Mouse (Mus musculus) cerebellum, adult 9-10 months (tissue): ENCODE measurements around the gene Orm3.

Source experiments
- DNase-seq: peaks from one replicate; pipeline ENCODE4 v3.0.0; 2022

The Orm3 gene

DNA sequence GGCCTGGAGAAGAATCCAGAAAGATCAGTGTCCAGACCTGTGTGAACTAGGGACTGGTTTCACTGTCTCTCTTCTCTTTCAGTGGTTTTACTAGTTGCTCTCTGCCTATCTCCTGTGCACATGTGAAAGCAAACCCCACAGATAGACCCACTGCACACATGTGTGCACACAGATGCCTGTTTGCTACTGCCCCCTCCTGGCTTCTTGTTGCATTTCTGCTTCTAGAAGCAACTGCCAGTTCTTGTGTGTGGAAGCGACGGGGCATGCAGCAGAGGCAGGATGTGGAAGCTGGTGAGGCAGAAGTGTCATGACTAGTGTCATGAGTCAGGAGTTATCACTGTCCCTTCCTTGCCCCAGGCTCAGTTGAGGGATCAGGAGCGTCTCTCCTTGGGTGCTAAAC is 15.9 kb downstream of the Orm3 start:
- DNase-seq: no peak

DNA sequence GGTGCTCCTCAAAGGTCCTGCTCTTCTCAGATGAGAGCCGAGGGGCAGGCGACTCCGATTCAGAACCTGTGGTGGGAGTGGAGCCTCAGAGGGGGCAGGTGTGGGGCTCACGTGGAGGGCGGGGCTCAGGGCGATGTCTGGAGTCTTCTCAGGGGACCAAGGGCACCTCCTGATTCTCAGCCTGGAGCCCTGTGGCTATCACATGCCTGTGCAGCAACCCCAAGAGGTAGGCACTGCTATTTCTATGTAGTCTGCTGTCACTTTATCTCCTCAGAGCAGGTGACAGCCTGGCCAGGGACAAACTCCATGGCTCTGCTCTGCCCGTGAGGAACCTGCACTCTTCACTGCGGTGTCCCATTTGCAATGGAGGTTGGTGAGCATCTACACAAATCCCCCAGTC is 17.4 kb downstream of the Orm3 start:
- no peak for DNase-seq

DNA sequence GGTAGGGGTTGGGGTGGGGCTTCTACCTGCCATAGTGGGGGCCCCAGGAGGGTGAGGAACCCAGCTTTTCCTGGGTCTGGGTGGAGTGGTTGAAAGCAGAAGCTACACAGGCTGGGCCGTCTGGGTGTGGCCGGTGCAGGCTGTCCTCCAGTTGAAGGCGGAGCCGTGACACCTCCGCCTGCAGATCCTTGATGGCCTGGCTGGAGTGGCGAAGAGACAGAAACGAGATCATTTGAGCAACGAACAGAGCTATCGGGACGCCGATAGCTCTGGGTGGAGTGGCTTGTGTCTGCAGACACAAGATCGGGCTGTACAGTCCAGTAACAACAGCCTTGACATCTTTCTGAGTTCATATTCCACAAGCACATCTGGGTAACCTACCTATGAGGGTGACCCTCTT is 18.4 kb downstream of the Orm3 start:
- DNase-seq: no peak

DNA sequence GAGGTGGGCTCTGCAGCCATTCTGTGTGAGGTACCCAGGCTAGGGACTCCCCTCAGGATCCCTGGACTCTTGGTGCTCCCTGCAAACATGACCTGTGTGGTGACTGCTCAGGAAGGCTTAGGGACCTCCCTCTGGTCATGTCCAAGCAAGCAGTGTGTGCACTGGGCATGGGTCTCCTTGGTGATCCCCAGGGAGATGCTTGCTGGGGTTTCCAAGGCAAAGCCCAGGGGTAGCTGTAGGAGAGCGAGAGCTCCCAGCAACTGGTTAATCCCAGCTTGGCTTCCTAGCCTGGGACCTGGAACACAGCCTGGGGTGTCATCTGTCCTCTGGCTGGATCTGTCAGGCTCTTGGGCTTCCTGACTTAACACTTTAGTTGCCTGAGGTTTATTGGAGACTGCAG is 19.4 kb downstream of the Orm3 start:
- DNase-seq: no peak

DNA sequence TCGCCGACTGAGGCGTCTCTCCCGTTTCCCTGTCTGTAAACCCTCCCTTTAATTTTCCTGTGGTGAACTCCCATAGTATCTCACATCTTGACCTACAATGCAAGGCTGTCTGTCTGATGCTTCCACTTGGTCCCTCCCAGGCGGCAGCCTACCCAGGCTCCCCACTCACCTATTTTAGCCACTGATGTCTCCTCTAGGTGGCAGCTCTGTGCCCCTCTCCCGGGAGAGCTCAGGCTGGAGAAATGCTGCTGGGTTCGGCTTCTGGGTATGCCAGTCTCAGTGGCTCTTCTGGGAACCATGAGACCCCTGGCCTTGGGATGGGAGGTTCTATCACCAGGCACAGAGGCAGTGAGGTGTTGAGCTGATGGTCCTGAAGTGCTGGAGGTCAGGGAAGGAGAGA is 21.5 kb downstream of the Orm3 start:
- no peak for DNase-seq

DNA sequence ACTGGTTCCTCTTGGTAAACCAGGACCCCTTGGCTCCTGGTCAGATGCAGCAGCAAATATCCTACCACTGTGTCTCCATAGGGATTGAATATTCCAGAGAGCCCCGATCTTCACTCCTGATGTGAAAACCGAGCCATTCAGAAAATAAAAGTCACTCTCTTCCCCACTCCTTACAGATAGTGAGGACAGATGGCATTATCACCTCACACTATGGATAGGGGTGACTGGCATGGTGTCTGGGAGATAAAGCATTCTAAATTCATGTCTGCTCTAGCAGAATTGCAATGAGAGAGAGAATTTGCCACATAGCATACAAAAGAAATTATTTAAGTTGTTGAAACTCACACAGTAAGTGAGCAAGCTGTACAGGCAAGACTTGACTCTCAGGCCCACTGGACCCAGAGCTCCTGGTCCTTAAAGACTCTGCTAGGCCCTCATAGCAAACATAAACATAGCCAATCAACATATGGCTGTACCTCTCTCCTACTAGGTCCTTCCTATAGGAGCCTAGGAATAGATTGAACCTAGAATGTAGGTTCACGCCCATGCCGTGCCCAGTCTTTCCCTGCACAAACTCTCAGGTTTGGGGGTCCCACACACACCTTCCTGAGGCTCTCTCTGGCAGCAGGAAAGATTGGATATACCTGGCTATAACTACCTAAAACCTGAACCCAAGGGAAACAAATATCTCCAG is 26.9 kb downstream of the Orm3 start:
- no peak for DNase-seq

DNA sequence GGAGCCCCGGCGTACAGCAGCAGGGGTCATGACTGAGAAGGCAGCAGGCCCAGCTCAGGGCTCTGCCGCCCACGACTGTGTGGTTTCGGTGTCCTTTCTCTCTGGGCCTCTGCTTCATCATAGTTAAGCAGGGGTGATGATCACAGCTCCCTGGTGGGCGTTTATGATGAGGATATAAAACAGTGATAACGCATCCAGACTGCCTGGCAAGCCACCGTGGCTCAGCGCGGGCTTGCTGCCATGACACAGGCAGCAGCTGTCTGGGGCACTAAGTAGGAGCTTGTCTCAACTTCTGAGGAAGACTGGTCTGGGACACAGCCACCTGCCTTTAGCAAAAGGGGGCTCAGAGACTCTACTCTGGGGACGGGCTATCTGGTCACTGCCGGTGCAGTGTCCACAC is 27.5 kb downstream of the Orm3 start:
- no peak for DNase-seq

DNA sequence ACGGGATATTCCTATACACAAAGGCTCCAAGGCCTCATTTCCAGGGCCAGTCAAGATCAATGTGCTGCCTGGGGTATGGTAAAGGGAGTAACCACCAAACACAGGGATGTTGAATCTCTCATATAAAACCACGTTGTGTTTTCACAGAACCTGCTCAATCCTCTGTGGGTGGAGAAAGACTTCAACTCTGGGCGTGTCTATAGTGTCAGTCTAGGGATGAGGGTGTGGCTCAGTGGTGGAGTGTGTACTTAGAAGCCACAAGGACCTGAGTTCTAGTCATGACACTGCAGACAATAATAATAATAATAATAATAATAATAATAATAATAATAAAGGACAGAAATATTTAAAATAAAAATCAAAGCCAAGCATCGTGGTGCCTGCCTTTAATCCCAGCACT is 28.3 kb downstream of the Orm3 start:
- DNase-seq: no peak

DNA sequence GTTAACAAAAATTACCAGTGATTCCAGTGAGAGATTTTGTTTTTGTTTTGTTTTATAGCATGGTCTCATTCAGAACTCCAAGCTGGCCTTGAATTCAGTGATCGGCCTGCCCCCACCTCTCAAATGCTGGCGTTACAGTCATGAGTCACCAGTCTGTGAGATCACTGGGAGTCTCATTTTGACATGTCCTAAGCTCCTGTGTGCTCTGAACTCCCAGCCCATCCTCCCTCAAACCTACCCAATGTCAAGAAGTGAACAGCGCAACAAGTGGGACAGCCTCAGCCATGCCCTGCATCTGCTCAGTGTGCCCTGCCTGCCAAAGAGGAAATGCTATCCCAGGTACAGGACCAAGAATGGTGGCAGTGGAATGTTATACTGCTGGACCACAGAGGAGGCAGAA is 29.3 kb downstream of the Orm3 start:
- DNase-seq: no peak

DNA sequence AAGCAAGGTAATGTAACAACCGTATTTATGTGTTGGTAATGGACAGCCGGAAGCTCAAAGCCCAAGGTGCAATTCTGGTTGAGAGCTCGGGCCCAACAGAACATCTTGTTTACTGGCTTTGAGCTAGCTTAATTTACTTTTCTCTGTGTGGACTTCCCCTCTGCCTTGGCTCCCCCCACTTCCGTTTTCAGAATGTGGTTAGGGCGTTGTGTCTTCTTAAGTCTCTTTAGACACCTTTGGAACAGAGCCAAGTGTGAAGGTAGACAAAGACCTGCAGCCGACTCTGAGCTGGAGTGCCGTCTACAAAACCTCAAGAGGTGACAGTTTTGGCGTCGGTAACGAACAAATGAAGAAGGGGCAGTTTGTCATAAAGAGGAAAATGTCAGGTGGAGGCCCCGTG is 29.8 kb downstream of the Orm3 start:
- no peak for DNase-seq

DNA sequence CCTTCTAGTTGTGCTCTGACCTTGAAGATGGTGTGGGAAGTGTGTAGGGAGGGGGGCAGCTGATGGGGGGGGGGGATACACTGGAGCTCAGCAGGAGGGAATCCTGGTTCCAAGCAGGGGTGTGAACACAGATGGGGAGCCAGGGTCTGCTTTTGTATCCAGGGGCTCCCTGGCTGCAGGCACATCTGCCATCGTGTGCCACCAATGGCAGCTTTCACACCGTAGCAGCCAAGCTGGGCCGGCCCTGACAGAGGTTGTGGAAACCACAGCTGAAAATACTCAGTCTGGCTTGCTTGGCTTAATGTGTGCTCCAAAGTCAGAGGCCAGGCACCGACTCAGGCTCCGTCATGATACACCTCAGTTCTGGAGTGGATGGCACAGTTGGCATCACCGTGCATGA is 32.1 kb downstream of the Orm3 start:
- DNase-seq: no peak

DNA sequence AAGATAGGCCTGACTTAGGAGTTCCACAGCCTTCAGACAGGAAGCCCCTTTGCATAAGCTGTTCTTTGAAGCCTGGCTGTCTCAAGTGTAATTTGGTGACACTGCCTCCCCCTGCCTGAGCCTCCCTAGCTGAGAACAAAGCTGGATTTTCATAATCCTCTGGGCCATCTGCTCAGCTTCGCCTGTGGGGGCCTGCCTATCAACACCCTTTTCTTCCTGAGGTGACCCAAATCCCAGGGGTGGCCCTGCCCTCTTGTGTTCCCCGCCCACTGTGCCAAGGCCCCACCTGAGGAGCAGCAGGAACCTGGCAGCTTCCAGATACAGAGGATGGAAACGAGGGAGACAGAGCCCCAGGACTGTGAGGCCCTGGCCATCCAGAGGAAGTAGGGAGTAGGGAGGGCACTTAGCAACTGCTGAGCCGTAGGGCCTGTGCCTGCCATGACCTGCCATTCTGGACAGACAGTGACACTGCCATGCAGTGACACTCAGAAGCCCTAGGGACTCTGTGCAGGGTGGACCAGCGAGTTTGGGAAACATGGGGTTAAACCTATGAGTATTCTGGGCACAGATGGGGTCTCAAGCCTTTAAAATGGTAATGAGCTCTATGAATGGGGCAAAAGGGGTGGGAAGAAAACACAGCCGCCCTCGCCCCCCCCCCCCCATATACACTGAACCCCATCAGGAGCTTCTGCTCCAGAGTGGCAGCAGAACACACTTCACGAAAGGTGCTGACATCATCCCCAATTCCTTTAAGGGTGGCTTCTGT is 33.3 kb downstream of the Orm3 start:
- DNase-seq: no peak

DNA sequence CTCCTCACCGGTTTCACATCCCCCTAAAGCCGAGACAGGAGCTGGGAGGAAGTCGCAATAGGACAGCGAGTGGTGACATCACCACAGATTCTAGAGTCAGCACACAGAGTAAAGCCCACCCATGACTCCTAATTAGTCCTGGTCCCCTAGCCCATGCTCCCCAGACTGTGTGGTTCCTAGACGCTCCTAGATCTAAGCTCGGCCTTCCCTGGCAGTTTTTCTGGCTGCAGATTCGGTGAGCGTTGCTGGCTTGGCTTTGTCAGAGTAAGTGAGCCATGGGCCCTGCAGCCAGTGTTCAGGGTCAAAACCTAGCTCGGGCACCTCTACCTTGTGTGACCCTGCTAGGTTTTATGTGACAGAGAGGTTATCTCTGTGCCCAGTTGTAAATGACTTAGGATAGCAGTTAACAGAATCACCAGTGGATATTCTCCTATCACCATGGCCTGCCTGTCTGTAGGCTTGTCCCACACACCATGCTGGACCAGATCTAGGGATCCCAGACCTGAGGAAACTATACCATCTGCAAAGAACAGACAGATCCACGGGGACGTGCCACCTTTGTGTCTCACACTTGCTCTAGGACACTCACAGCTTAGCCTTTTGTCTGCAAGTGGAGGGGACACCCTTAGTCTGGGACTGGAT is 34.0 kb downstream of the Orm3 start:
- no peak for DNase-seq

DNA sequence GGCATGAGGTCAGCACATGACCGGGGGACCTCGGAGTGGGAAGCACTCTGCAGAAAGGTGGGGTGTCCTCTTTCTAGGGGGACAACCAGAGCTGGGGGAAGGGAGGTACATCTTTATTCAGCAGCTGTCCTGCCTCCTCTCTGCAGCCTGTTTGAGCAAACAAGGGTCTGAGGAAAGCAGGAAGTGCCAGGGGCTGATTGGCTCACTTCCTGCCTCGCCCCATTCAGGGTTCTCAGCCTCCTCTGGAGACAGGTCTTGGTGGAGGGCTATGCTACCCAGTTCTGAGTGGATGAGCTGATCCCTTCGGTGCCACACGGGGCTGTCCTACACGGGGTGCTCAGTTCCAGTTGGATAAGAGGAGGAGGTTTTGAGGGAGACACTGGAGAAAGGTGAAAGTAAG is 35.4 kb downstream of the Orm3 start:
- DNase-seq: no peak

DNA sequence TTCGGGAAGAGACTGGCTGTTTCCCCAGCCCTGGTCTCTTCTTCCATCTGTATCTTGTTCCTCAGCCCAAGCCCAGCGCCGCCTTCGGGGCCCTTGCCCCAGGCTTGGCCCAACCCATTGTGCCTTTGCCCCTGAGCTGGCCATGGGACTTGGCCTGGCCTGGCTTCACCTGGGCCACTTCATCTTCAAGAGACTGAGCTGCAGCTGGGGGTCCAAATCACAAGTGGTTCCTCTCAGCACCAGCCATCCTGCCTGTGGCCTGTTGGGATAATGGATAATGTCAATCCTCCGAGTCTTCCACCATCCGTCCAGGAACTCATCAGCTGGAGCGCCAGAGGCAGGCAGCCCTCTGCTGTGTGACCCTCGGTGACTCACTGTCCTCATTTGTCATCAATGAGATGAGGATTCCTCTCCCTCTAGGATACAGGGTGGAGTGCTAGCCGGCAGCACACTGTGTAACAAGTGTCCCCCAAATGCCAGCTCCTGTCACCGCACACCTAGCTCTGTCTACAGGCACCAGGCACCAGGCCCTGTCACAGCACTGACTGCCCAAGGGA is 42.1 kb downstream of the Orm3 start:
- no peak for DNase-seq

DNA sequence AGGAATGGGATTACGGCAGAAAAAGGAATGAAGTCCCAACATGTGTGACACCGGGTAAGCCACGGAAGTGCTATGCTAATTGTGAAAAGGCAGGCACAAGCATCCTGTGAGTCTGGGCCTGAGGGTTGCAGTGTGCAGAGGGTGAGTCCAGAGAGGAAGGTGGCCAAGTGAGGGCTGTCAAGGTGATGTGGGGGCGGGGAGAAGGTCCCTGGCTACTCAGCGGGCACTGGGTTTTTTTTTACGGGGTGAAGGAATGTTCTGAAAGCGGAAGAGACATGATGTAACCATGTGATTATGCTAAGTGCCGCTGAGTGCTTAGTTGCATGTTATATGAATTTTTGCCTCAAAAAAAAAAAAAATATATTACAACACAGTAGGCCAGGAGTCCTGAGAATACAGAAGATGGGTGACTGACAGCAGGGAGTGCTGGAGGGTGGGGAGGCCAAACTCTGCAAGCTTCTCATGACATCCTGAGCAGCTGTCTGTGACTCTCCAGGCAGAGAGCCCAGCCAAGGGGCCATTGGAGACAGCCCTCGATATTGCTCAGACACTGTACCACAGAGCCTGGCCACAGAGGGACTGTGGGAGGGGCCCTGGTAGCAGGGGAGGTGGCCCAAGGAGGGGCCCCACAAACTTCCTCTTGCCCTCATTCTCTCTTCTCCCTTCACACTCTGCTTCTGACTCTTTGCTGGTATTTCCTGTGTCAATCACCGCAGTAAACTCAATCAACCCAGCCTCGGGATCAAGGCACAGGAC is 43.1 kb downstream of the Orm3 start:
- no peak for DNase-seq

DNA sequence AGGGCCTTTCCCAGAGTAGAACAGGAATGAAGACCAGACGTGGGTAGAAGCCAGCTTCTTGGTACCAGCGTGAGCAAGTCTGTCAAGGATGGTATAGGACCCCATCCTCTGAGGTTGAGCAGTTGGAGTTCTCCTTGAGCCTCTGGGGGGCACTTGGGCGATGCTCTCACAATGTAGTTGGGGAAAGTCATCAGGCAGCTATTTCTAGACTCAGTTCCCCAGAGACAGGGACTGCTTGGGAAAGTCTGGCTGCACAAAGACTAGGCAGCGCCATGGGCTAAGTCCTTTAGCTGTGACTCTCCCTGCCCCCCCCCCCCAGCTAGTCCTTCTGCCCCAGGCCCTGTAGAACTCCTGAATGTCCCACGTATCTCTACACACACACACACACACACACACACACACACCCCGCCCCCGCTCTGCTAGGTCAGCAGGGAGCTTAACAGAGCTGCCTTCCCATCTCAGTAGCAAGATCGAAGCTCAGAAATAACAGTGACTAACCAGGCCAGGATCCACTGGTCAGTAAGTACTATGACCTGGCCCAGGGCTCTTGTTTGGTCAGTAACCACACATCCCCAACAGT is 43.8 kb downstream of the Orm3 start:
- DNase-seq: no peak

DNA sequence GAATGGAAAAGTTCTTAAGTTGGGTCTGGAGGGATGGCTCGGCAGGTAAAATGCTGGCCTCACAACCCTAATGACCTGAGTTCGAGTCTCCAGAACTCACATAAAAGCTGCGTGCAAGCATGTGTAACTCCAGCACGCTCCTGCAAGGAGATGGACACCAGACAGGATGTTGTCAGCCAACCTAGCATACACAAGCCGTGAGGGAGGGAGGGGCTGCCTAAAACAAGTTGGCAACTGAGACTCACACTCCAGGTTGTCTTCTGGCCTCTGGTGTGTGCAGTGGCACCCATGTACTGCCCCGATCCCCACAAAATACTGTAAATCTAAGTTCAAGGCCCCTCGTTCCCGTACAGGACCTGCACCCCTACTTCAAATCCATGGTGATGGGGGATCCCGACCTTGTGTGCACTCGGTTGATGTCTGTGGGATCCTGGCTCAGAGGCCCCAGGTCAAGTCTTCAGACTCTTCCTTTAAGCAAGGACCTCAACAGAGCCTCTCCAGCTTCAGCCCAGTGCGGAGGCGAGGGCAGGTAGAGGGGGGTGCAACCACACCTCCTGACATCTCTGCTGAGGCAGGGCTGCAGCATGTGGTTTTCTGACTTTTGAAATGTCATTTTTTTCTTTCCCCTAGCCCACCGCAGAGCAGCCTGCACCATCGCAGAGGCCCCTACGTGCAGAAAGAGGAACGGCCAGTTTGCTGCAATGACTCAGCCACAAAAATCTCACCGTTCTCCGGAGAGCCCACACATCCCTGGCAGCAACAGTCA is 44.8 kb downstream of the Orm3 start:
- no peak for DNase-seq

DNA sequence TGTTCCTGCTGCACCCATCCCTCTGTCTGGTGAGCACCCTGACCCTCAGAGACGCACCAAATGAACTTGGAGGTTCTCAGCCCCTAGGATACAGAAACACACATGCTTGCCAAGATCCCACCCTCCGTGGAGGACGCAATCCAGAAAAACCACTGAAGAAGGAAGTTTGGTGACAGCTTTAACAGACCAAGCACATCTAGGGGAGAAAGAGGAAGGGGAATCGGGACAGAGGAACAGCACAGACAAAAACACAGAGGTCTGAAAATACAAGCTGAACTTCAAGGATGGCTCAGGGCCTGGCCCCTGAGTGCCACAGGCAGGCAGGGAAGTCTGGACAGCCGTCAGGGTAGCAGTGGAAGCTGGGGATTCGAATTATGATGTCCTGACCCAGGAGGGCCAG is 45.7 kb downstream of the Orm3 start:
- DNase-seq: no peak

DNA sequence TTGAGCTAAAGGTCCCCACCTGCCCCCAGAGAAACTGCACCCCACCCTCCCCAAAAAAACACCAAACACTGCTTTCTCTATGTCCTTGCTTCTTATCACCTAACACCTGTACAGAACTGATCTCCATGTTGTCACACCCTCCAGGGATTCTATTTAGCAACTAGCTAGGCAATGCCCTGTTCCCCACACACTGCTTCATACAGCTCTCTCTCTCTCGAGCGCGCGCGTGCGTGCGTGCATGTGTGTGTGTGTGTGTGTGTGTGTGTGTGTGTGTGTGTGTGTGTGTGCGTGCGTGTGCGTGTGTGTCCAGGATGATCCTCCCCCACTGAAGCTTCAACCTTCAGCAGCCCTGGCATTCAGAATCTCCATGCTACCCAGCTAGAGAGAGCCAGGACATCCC is 46.1 kb downstream of the Orm3 start:
- DNase-seq: no peak

DNA sequence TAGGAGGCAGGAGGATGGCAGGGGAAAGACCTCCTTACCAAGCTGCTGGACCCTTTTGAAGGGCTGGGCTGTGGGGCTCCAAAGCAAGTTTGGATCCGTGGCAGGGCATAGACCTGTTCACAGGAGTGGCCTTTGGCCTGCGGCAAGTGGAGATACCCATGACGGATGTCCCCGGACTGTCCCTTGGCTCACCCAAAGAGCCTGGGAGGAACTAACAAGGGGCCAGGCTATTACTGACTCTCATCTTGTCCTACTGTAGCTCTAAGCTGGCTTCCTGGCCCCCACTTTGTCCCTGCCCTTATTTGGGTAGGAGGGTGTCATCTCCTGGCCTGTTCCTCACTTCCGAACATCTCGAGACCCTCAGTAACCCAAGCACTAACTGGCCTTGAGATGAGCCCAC is 46.6 kb downstream of the Orm3 start:
- no peak for DNase-seq
